Mouse (Mus musculus) thymus, adult 2 months (tissue): ENCODE results near the gene 1700010B08Rik. TPM values are rescaled to one million over a fixed set of nuclear protein-coding genes. Genes with fewer than 3 reads are reported as not detected.
"Not testable (repeated sequence)": the region's sequence is repeated elsewhere in the genome, so short reads cannot be mapped to it uniquely, and the experiment has no call there.

Source experiments
- DNase-seq: peaks from one replicate; pipeline ENCODE4 v3.0.0; 2021
- H3K27ac ChIP-seq: fragments of 200-500 bp; 2 replicates; pipeline ENCODE4 v1.5.1; 2012; ENCODE audit warnings: low read length, control low read depth; ENCODE audit not compliant: control insufficient read depth, insufficient read depth
- H3K27me3 ChIP-seq: fragments of 200-500 bp; 2 replicates; pipeline ENCODE4 v1.6.1; 2012; ENCODE audit warnings: mild to moderate bottlenecking, low read length, moderate library complexity, mixed read lengths; ENCODE audit not compliant: control insufficient read depth, insufficient read depth
- H3K36me3 ChIP-seq: fragments of 200-500 bp; 2 replicates; pipeline ENCODE4 v1.6.1; 2012; ENCODE audit warnings: mild to moderate bottlenecking, low read length, moderate library complexity; ENCODE audit not compliant: control insufficient read depth, insufficient read depth
- H3K4me1 ChIP-seq: fragments of 200-500 bp; replicated peaks from 2 replicates; pipeline ENCODE4 v1.6.1; 2012; ENCODE audit warnings: low read length; ENCODE audit not compliant: control insufficient read depth, insufficient read depth
- H3K4me3 ChIP-seq: fragments of 200-500 bp; 2 replicates; pipeline ENCODE4 v1.5.1; 2012; ENCODE audit warnings: mild to moderate bottlenecking, low read length, control low read depth, moderate library complexity; ENCODE audit not compliant: control insufficient read depth, insufficient read depth
- CTCF ChIP-seq: fragments of 200-500 bp; IDR thresholded peaks from 2 replicates; pipeline ENCODE4 v1.5.1; 2012; ENCODE audit warnings: mild to moderate bottlenecking, control low read depth, low read length, moderate library complexity, borderline replicate concordance; ENCODE audit not compliant: control insufficient read depth, poor library complexity, insufficient read depth; ENCODE audit errors: extremely low read depth
- POLR2A ChIP-seq: fragments of 200-500 bp; IDR thresholded peaks from 2 replicates; pipeline ENCODE4 v1.6.1; 2012; ENCODE audit warnings: mild to moderate bottlenecking, low read length, control low read depth, moderate library complexity; ENCODE audit not compliant: control insufficient read depth, poor library complexity, insufficient read depth; ENCODE audit errors: extremely low read depth
- WGBS: fragments of 180-500 bp; shearing (Covaris S2); methylation state at CpG from one replicate; pipeline ENCODE4 v1.1.7; 2018; 5-methylcytosine and 5-hydroxymethylcytosine counted together
- polyA plus RNA-seq: library from polyadenylated mRNA; depleted of rRNA; stranded (reverse); fragments of >200 nt; gene quantifications from 2 replicates; pipeline ENCODE4 v1.2.3, GENCODE M21; 2012

1700010B08Rik gene
- polyA plus RNA-seq, 1 experiment, result not detected

GRCm38 (mm10) chr2:173702867-173703237, 16.4 kb upstream of the 1700010B08Rik start:
- H3K27me3 ChIP-seq, result no peaks in the 10 kb centered on the region
- TF ChIP-seq CTCF (no peak), POLR2A (no peak)
- no peak overlapping the region for H3K4me3 ChIP-seq
- no peaks in the 10 kb centered on the region for H3K4me1 ChIP-seq
- H3K27ac ChIP-seq, result no peak overlapping the region
- peaks cover 36% of the 10 kb centered on the region for H3K36me3 ChIP-seq
- DNase-seq, result no peak
- 97% methylated on average over 12 of the region's 12 CpGs for WGBS

GRCm38 (mm10) chr2:173705827-173706551, 13.2 kb upstream of the 1700010B08Rik start:
- Histone ChIP-seq H3K36me3 (peaks cover 25% of the 10 kb centered on the region), H3K4me3 (no peak overlapping the region), H3K4me1 (no peaks in the 10 kb centered on the region), H3K27me3 (no peaks in the 10 kb centered on the region), H3K27ac (no peak overlapping the region)
- TF ChIP-seq POLR2A (no peak), CTCF (no peak)
- WGBS, result 96% methylated on average over 15 of the region's 15 CpGs
- no peak for DNase-seq

DNA sequence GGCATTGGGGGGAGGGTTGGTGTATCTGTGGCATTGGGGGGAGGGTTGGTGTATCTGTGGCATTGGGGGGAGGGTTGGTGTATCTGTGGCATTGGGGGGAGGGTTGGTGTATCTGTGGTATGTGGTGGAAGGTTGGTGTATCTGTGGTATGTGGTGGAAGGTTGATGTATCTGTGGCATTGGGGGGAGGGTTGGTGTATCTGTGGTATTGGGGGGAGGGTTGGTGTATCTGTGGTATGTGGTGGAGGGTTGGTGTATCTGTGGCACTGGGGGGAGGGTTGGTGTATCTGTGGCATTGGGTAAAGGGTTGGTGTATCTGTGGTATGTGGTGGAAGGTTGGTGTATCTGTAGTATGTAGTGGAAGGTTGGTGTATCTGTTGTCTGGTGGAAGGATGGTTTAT, 11.6 kb upstream of the 1700010B08Rik start:
- H3K36me3 ChIP-seq, result peaks cover 10% of the 10 kb centered on the region
- not testable (repeated sequence) for DNase-seq

DNA sequence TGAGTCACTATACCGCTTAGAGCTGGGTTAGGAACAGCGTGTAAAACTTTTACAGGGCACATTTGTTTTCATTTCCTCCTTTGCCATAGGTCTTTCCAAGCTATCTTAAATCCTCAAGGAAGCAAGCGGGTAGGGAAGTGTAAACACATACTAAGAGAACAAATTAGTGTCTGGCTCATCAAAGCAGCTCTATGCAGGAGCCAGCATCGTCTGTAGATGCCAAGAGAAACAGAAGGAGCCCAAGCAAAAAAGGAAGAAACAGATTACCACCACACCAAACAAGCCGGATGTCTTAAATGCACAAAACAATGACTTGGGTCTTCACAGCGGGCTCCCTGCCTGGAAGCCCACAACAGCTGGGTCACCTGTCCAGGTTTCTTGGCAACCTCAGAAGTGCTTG, 9.0 kb upstream of the 1700010B08Rik start:
- Histone ChIP-seq H3K4me3 (no peak overlapping the region), H3K27ac (no peak overlapping the region), H3K36me3 (no peaks in the 10 kb centered on the region), H3K4me1 (no peaks in the 10 kb centered on the region), H3K27me3 (no peaks in the 10 kb centered on the region)
- TF ChIP-seq POLR2A (no peak), CTCF (no peak)
- 73% methylated on average over 6 of the region's 6 CpGs for WGBS
- no peak for DNase-seq

More for the DNA sequence above, 11.6 kb upstream of the 1700010B08Rik start:
- H3K4me1 ChIP-seq, H3K4me3 ChIP-seq, H3K27ac ChIP-seq, H3K27me3 ChIP-seq: not testable (repeated sequence)

DNA sequence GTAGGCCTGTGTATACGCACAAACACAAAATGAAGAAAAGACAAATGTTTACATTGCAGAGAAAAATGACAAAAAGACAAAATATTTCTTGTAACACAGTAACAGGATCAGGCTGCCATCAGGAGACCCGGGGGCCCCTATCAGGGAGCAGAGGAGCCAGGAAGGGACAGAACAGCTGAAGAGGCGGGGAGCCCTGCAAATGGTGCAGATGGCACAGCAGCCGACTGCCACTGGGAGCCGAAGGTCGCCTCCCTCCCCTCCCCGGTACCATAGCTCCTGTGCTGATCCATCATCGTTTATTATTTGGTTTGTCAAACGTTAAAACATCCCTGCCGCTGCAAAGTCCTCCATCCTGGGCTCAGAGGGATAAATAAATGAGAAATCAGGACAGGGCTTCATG, 6.6 kb upstream of the 1700010B08Rik start:
- Histone ChIP-seq H3K36me3 (no peaks in the 10 kb centered on the region), H3K4me3 (no peak overlapping the region), H3K4me1 (no peaks in the 10 kb centered on the region), H3K27ac (no peak overlapping the region), H3K27me3 (no peaks in the 10 kb centered on the region)
- TF ChIP-seq POLR2A (no peak), CTCF (no peak)
- DNase-seq, result no peak
- 90% methylated on average over 10 of the region's 10 CpGs for WGBS

- no peaks in the 10 kb centered on the region for H3K4me1 ChIP-seq
- no peaks in the 10 kb centered on the region for H3K36me3 ChIP-seq
- H3K27ac ChIP-seq, result no peak overlapping the region
- 81% methylated on average over 4 of the region's 4 CpGs for WGBS
- DNase-seq, result no peak
- H3K4me3 ChIP-seq, result no peak overlapping the region
- TF ChIP-seq CTCF (no peak), POLR2A (no peak)
- no peaks in the 10 kb centered on the region for H3K27me3 ChIP-seq
Measured at GRCm38 (mm10) chr2:173713241-173713640, 6.0 kb upstream of the 1700010B08Rik start.

DNA sequence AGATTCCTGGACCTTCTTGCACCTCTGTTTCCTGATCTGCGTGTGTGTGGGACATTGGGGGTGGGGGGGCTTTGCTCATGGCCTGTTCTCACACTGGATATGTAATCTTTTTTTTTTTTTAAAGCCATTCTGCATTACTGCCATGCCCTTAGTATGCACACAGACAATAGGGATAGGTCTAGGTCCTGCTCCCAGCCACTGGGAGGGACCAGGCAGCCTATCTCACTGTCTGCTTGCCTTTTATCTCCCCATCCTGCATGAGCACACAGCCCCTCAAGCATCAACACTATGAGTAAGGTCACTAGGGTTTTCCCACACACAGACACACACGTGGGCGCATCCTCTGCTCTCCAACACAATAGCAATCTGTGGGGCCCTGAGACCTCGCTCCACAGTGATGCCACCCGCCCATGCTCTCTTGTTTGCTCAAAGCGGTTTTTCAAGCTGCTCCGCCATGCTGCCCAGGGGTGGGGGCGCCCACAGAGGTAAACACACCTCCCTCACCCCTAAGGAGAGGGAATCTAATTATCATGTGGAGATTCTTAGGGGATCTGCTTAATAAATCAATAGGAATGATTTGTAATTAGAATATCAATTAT, 4.5 kb upstream of the 1700010B08Rik start:
- Histone ChIP-seq H3K4me1 (no peaks in the 10 kb centered on the region), H3K27ac (no peak overlapping the region), H3K27me3 (no peaks in the 10 kb centered on the region), H3K4me3 (no peak overlapping the region), H3K36me3 (no peaks in the 10 kb centered on the region)
- 89% methylated on average over 8 of the region's 8 CpGs for WGBS
- no peak for TF ChIP-seq CTCF
- TF ChIP-seq POLR2A, result no peak
- no peak for DNase-seq
